Comparison of ENCODE assay signal across 9 mouse cellular contexts in genomic region chr3:45376501-45377390, GRCm38 (mm10). TPM values are rescaled to one million over a fixed set of nuclear protein-coding genes. Genes with fewer than 3 reads are reported as not detected.
A peak's percentile ranks its signal among the peaks of the same experiment; 100 is the strongest.
DNase-seq lines count a peak whose midpoint lies in the region; ATAC-seq lines count a peak whose summit lies in the region.
"Had no signal": no experiment of that assay in that cellular context is flagged by ENCODE, and none has a peak within 500 bp of the region (broad histone marks: within the 10 kb centered on the region; RNA-seq: fewer than 3 reads in every experiment).

No protein-coding gene starts in this region.

- ATAC-seq in megakaryocyte, adult 5-6 weeks (ENCODE audit: poor library complexity, severe bottlenecking): no peak
- ATAC-seq in heart, embryonic 13.5 days (ENCODE audit: extremely low read depth, insufficient number of reproducible peaks, low FRiP score, low TSS enrichment): no peak
- peak; percentile 31 for ATAC-seq in midbrain, embryonic 15.5 days (replicated peaks)
- no peak for ATAC-seq in CD4-positive, CD25-positive, alpha-beta regulatory T cell, adult 4 months

- peaks cover 69% of the 10 kb centered on the region for H3K27me3 ChIP-seq in megakaryocyte, embryonic 14.5 days (replicated peaks)
- peaks cover 51% of the 10 kb centered on the region for H3K27me3 ChIP-seq in heart, embryonic 13.5 days (replicated peaks)
- no peaks in the 10 kb centered on the region for H3K27me3 ChIP-seq in midbrain, embryonic 15.5 days (replicated peaks)

- no peak overlapping the region for H3K27ac ChIP-seq in heart, embryonic 13.5 days (replicated peaks)
- peak overlapping the region; percentile 90 for H3K27ac ChIP-seq in midbrain, embryonic 15.5 days

- under 1% methylated on average over 59 of the region's 59 CpGs for WGBS in heart, embryonic 13.5 days
- WGBS in midbrain, embryonic 15.5 days: under 1% methylated on average over 59 of the region's 59 CpGs

- peaks cover 27% of the 10 kb centered on the region for H3K9me3 ChIP-seq in megakaryocyte, embryonic 14.5 days
- no peaks in the 10 kb centered on the region for H3K9me3 ChIP-seq in heart, embryonic 13.5 days
- H3K9me3 ChIP-seq in midbrain, embryonic 15.5 days: no peaks in the 10 kb centered on the region

- H3K4me2 ChIP-seq in heart, embryonic 13.5 days: peak overlapping the region; percentile 100
- H3K4me2 ChIP-seq in midbrain, embryonic 15.5 days: peak overlapping the region; percentile 94

- H3K4me1 ChIP-seq in megakaryocyte, embryonic 14.5 days: peaks cover 57% of the 10 kb centered on the region
- peaks cover 38% of the 10 kb centered on the region for H3K4me1 ChIP-seq in heart, embryonic 13.5 days
- peaks cover 8% of the 10 kb centered on the region; the same call in 1 of the 2 replicates for H3K4me1 ChIP-seq in midbrain, embryonic 15.5 days

- no peaks in the 10 kb centered on the region for H3K36me3 ChIP-seq in megakaryocyte, embryonic 14.5 days (replicated peaks; ENCODE audit: low read length)
- H3K36me3 ChIP-seq in heart, embryonic 13.5 days: no peaks in the 10 kb centered on the region
- no peaks in the 10 kb centered on the region for H3K36me3 ChIP-seq in midbrain, embryonic 15.5 days (replicated peaks)

- peak overlapping the region; percentile 87 for H3K4me3 ChIP-seq in megakaryocyte, embryonic 14.5 days (replicated peaks)
- H3K4me3 ChIP-seq in heart, embryonic 13.5 days: peak overlapping the region; percentile 69
- peak overlapping the region; percentile 65 for H3K4me3 ChIP-seq in midbrain, embryonic 15.5 days

- peak overlapping the region; percentile 77 for H3K9ac ChIP-seq in heart, embryonic 13.5 days
- peak overlapping the region; percentile 70 for H3K9ac ChIP-seq in midbrain, embryonic 15.5 days

- peak; percentile 44 for DNase-seq in embryo, embryonic 10 days (ENCODE audit: low spot score)
- DNase-seq in layer of hippocampus, postnatal 36 days: peak; percentile 41 to 54
- peak; percentile 14 for DNase-seq in yolk sac, embryonic 10.5 days (ENCODE audit: low spot score)

RNA-seq across cellular contexts. Expression of gene Pcdh10, which starts 1.5 kb away (rescaled TPM):
- 0.02 TPM in 1 of 2 replicates, not detected in the other for polyA plus RNA-seq in megakaryocyte, embryonic 14.5 days (2012; ENCODE audit: insufficient read depth, low replicate concordance)
- not detected in 2 replicates for total RNA-seq in megakaryocyte, adult 5-6 weeks (2015)
- total RNA-seq in megakaryocyte, adult 5-6 weeks (2017): not detected in 2 replicates
- 0.11 and 0.19 TPM in 2 replicates for polyA plus RNA-seq in heart, embryonic 13.5 days (2015; fragmentation: Nextera tagmentation; extraction: Ambion mirVana)
- 10 to 100 TPM; 87.2 to 91.8 TPM for total RNA-seq in layer of hippocampus, postnatal 36 days (2021)
- polyA plus RNA-seq in midbrain, embryonic 15.5 days (2015; fragmentation: Nextera tagmentation; extraction: Ambion mirVana): 23.5 and 24.4 TPM in 2 replicates
- not detected for polyA plus RNA-seq in CD4-positive, CD25-positive, alpha-beta regulatory T cell, adult 4 months (2017; shearing (Covaris generic))
- total RNA-seq: neutrophil, adult 5-6 weeks had no signal

Comparison
In these comparisons a context has a peak if more than half of its experiments do, and no peak if none do; other contexts are left out.
1. RNA of gene Pcdh10, which starts 1.5 kb away (polyA plus RNA-seq): 23.5 to 24.4 TPM in midbrain, embryonic 15.5 days; 0.11 to 0.19 TPM in heart, embryonic 13.5 days, not detected in CD4-positive, CD25-positive, alpha-beta regulatory T cell, adult 4 months and 0.02 TPM in megakaryocyte, embryonic 14.5 days; every median in the first group is over 10 times any median in the second.
2. Peak in every context shown above with its lines, with median percentiles within 50 percentile points of each other: H3K4me3 ChIP-seq and DNase-seq.